Mouse (Mus musculus): ENCODE measurements at regions not wholly inside any gene's neighbourhood (a gene's known extent, or its start where the extent isn't known, plus 50 kb on each side); places are given as distances from the start of the nearest gene placed in this dataset.

GRCm38 (mm10) chr17:70942478-70942877 lies 60.0 kb upstream of the Myom1 start:
- Histone ChIP-seq H3K27ac (replicated peaks; ENCODE audit: low read depth, low read length) (no peak overlapping the region), H3K27me3 (ENCODE audit: control insufficient read depth, insufficient read depth, low read length) (no peaks in the 10 kb centered on the region), H3K9me3 (ENCODE audit: control insufficient read depth, low read length) (no peaks in the 10 kb centered on the region; the same call in 1 of the 2 replicates), H3K36me3 (ENCODE audit: control insufficient read depth, insufficient read depth, low read length) (no peaks in the 10 kb centered on the region), H3K4me1 (ENCODE audit: control insufficient read depth, insufficient read depth, low read length) (no peaks in the 10 kb centered on the region), H3K4me2 (ENCODE audit: low read length) (no peak overlapping the region), H3K9ac (replicated peaks; ENCODE audit: low read length) (no peak overlapping the region), H3K4me3 (replicated peaks; ENCODE audit: low read depth, low read length) (no peak overlapping the region)
- 93% methylated on average over 5 of the region's 5 CpGs for WGBS
- DNase-seq (no peak), ATAC-seq (ENCODE audit: low FRiP score, low TSS enrichment) (no peak)

GRCm38 (mm10) chr17:70934258-70934657 lies 68.2 kb upstream of the Myom1 start:
- H3K4me1 ChIP-seq (ENCODE audit: control insufficient read depth, insufficient read depth, low read length) = no peaks in the 10 kb centered on the region
- 94% methylated on average over 1 of the region's 1 CpGs for WGBS

GRCm38 (mm10) chr17:70933122-70934050 lies 69.0 kb upstream of the Myom1 start:
- Histone ChIP-seq H3K9me3 (ENCODE audit: control insufficient read depth, low read length) (no peaks in the 10 kb centered on the region), H3K4me3 (replicated peaks; ENCODE audit: low read depth, low read length) (no peak overlapping the region), H3K36me3 (ENCODE audit: control insufficient read depth, insufficient read depth, low read length) (no peaks in the 10 kb centered on the region), H3K9ac (replicated peaks; ENCODE audit: low read length) (no peak overlapping the region), H3K4me1 (ENCODE audit: control insufficient read depth, insufficient read depth, low read length) (no peaks in the 10 kb centered on the region), H3K4me2 (ENCODE audit: low read length) (no peak overlapping the region), H3K27me3 (ENCODE audit: control insufficient read depth, insufficient read depth, low read length) (no peaks in the 10 kb centered on the region), H3K27ac (replicated peaks; ENCODE audit: low read depth, low read length) (no peak overlapping the region)
- ATAC-seq (ENCODE audit: low FRiP score, low TSS enrichment) = no peak
- WGBS = 74% methylated on average over 4 of the region's 4 CpGs
- no peak for DNase-seq

More at GRCm38 (mm10) chr17:70934258-70934657, 68.2 kb upstream of the Myom1 start:
- no peaks in the 10 kb centered on the region for H3K9me3 ChIP-seq (ENCODE audit: control insufficient read depth, low read length)
- H3K27me3 ChIP-seq (ENCODE audit: control insufficient read depth, insufficient read depth, low read length) = no peaks in the 10 kb centered on the region
- no peak overlapping the region for H3K27ac ChIP-seq (replicated peaks; ENCODE audit: low read depth, low read length)
- no peak overlapping the region for H3K4me3 ChIP-seq (replicated peaks; ENCODE audit: low read depth, low read length)
- H3K9ac ChIP-seq (replicated peaks; ENCODE audit: low read length) = no peak overlapping the region
- DNase-seq (no peak), ATAC-seq (ENCODE audit: low FRiP score, low TSS enrichment) (no peak)
- H3K4me2 ChIP-seq (ENCODE audit: low read length) = no peak overlapping the region
- no peaks in the 10 kb centered on the region for H3K36me3 ChIP-seq (ENCODE audit: control insufficient read depth, insufficient read depth, low read length)

GRCm38 (mm10) chr17:70932565-70932964 lies 69.9 kb upstream of the Myom1 start:
- H3K27ac ChIP-seq (replicated peaks; ENCODE audit: low read depth, low read length) = no peak overlapping the region
- H3K4me2 ChIP-seq (ENCODE audit: low read length) = no peak overlapping the region
- H3K9me3 ChIP-seq (ENCODE audit: control insufficient read depth, low read length) = no peaks in the 10 kb centered on the region
- no peaks in the 10 kb centered on the region for H3K36me3 ChIP-seq (ENCODE audit: control insufficient read depth, insufficient read depth, low read length)
- no peak for DNase-seq
- H3K4me1 ChIP-seq (ENCODE audit: control insufficient read depth, insufficient read depth, low read length) = no peaks in the 10 kb centered on the region
- no peak for ATAC-seq (ENCODE audit: low FRiP score, low TSS enrichment)
- H3K4me3 ChIP-seq (replicated peaks; ENCODE audit: low read depth, low read length) = no peak overlapping the region
- H3K9ac ChIP-seq (replicated peaks; ENCODE audit: low read length) = no peak overlapping the region
- no peaks in the 10 kb centered on the region for H3K27me3 ChIP-seq (ENCODE audit: control insufficient read depth, insufficient read depth, low read length)

- no peak overlapping the region for H3K9ac ChIP-seq (replicated peaks; ENCODE audit: low read length)
- H3K4me1 ChIP-seq (ENCODE audit: control insufficient read depth, insufficient read depth, low read length) = no peaks in the 10 kb centered on the region
- 91% methylated on average over 9 of the region's 9 CpGs for WGBS
- no peaks in the 10 kb centered on the region for H3K36me3 ChIP-seq (ENCODE audit: control insufficient read depth, insufficient read depth, low read length)
- no peak overlapping the region for H3K4me3 ChIP-seq (replicated peaks; ENCODE audit: low read depth, low read length)
- ATAC-seq (ENCODE audit: low FRiP score, low TSS enrichment) = no peak
- no peaks in the 10 kb centered on the region for H3K27me3 ChIP-seq (ENCODE audit: control insufficient read depth, insufficient read depth, low read length)
- H3K4me2 ChIP-seq (ENCODE audit: low read length) = no peak overlapping the region
- no peaks in the 10 kb centered on the region for H3K9me3 ChIP-seq (ENCODE audit: control insufficient read depth, low read length)
- DNase-seq = no peak
- no peak overlapping the region for H3K27ac ChIP-seq (replicated peaks; ENCODE audit: low read depth, low read length)
Observed at GRCm38 (mm10) chr17:70930600-70930999, 71.8 kb upstream of the Myom1 start.

- H3K36me3 ChIP-seq (ENCODE audit: control insufficient read depth, insufficient read depth, low read length) = no peaks in the 10 kb centered on the region
- no peak overlapping the region for H3K4me3 ChIP-seq (replicated peaks; ENCODE audit: low read depth, low read length)
- WGBS = 88% methylated on average over 1 of the region's 1 CpGs
- H3K4me1 ChIP-seq (ENCODE audit: control insufficient read depth, insufficient read depth, low read length) = no peaks in the 10 kb centered on the region
- no peak overlapping the region for H3K9ac ChIP-seq (replicated peaks; ENCODE audit: low read length)
- no peak for DNase-seq
- no peaks in the 10 kb centered on the region for H3K27me3 ChIP-seq (ENCODE audit: control insufficient read depth, insufficient read depth, low read length)
- no peak for ATAC-seq (ENCODE audit: low FRiP score, low TSS enrichment)
- no peak overlapping the region for H3K4me2 ChIP-seq (ENCODE audit: low read length)
- no peak overlapping the region for H3K27ac ChIP-seq (replicated peaks; ENCODE audit: low read depth, low read length)
- no peaks in the 10 kb centered on the region for H3K9me3 ChIP-seq (ENCODE audit: control insufficient read depth, low read length)
Observed at GRCm38 (mm10) chr17:70929582-70929981, 72.9 kb upstream of the Myom1 start.

GRCm38 (mm10) chr17:70924565-70925220 lies 71.3 kb upstream of the Tgif1 start:
- Histone ChIP-seq H3K4me1 (ENCODE audit: control insufficient read depth, insufficient read depth, low read length) (no peaks in the 10 kb centered on the region), H3K27ac (replicated peaks; ENCODE audit: low read depth, low read length) (no peak overlapping the region), H3K4me2 (ENCODE audit: low read length) (no peak overlapping the region), H3K36me3 (ENCODE audit: control insufficient read depth, insufficient read depth, low read length) (no peaks in the 10 kb centered on the region), H3K9me3 (ENCODE audit: control insufficient read depth, low read length) (no peaks in the 10 kb centered on the region), H3K4me3 (replicated peaks; ENCODE audit: low read depth, low read length) (no peak overlapping the region), H3K27me3 (ENCODE audit: control insufficient read depth, insufficient read depth, low read length) (no peaks in the 10 kb centered on the region), H3K9ac (replicated peaks; ENCODE audit: low read length) (no peak overlapping the region)
- DNase-seq (no peak), ATAC-seq (ENCODE audit: low FRiP score, low TSS enrichment) (no peak)
- WGBS = 89% methylated on average over 8 of the region's 8 CpGs

GRCm38 (mm10) chr17:70921681-70922080 lies 68.3 kb upstream of the Tgif1 start:
- DNase-seq (no peak), ATAC-seq (ENCODE audit: low FRiP score, low TSS enrichment) (no peak)
- H3K4me3 ChIP-seq (replicated peaks; ENCODE audit: low read depth, low read length) = no peak overlapping the region
- no peaks in the 10 kb centered on the region for H3K36me3 ChIP-seq (ENCODE audit: control insufficient read depth, insufficient read depth, low read length)
- 0 out of 2 replicates have a peak, but pooled peaks cover 5% of the 10 kb centered on the region for H3K4me1 ChIP-seq (ENCODE audit: control insufficient read depth, insufficient read depth, low read length)
- no peak overlapping the region for H3K9ac ChIP-seq (replicated peaks; ENCODE audit: low read length)
- no peak overlapping the region for H3K27ac ChIP-seq (replicated peaks; ENCODE audit: low read depth, low read length)
- H3K9me3 ChIP-seq (ENCODE audit: control insufficient read depth, low read length) = no peaks in the 10 kb centered on the region
- H3K27me3 ChIP-seq (ENCODE audit: control insufficient read depth, insufficient read depth, low read length) = no peaks in the 10 kb centered on the region
- WGBS = 80% methylated on average over 13 of the region's 13 CpGs
- H3K4me2 ChIP-seq (ENCODE audit: low read length) = no peak overlapping the region

- Histone ChIP-seq H3K27ac (replicated peaks; ENCODE audit: low read depth, low read length) (no peak overlapping the region), H3K27me3 (ENCODE audit: control insufficient read depth, insufficient read depth, low read length) (no peaks in the 10 kb centered on the region), H3K9me3 (ENCODE audit: control insufficient read depth, low read length) (no peaks in the 10 kb centered on the region), H3K4me1 (ENCODE audit: control insufficient read depth, insufficient read depth, low read length) (0 out of 2 replicates have a peak, but pooled peaks cover 5% of the 10 kb centered on the region), H3K4me3 (replicated peaks; ENCODE audit: low read depth, low read length) (no peak overlapping the region), H3K4me2 (ENCODE audit: low read length) (no peak overlapping the region), H3K9ac (replicated peaks; ENCODE audit: low read length) (no peak overlapping the region), H3K36me3 (ENCODE audit: control insufficient read depth, insufficient read depth, low read length) (no peaks in the 10 kb centered on the region)
- DNase-seq = no peak
- no peak for ATAC-seq (ENCODE audit: low FRiP score, low TSS enrichment)
Observed at GRCm38 (mm10) chr17:70920181-70920580, 66.8 kb upstream of the Tgif1 start.

Measured in midbrain, embryonic 14.5 days (tissue).